Mouse (Mus musculus) adrenal gland, postnatal 4 days (tissue): Measurements from ENCODE around the gene Mfsd12. TPM values are rescaled to one million over a fixed set of nuclear protein-coding genes. Genes with fewer than 3 reads are reported as not detected.

Experiments used
- DNase-seq, 2 experiments: peaks; one replicate each; pipeline ENCODE4 v3.0.0; 2021 to 2022; ENCODE audit warnings: low spot score in 2 of 2, mixed read lengths in 2 of 2
- total RNA-seq, 2 experiments: library from RNA; stranded (reverse); gene quantifications; 2 replicates each; pipeline ENCODE4 v1.2.3; 2021

The Mfsd12 gene
- total RNA-seq, 2 experiments from 2014 or later = 21.2 to 22.0 TPM

- no peak for DNase-seq
These were observed 21.9 kb downstream of the Mfsd12 start for GRCm38 (mm10) chr10:81379183-81379553.

- no peak for DNase-seq
These were observed 22.6 kb downstream of the Mfsd12 start for GRCm38 (mm10) chr10:81379809-81380378.

- DNase-seq = no peak
These were observed 24.7 kb downstream of the Mfsd12 start for GRCm38 (mm10) chr10:81382039-81382438.

GRCm38 (mm10) chr10:81383802-81384604, 26.7 kb downstream of the Mfsd12 start, which contains the start of the genes Dohh and Gm48551:
TSS of gene Dohh (plus strand) at chr10:81384428.
TSS of gene Gm48551 (plus strand) at chr10:81384466.
- peak; percentile 93 to 99 for DNase-seq

- DNase-seq = no peak
These were observed 27.3 kb downstream of the Mfsd12 start for GRCm38 (mm10) chr10:81384605-81384982.

- DNase-seq = no peak
These were observed 28.5 kb downstream of the Mfsd12 start for GRCm38 (mm10) chr10:81385603-81386306.

GRCm38 (mm10) chr10:81387716-81388115, 30.4 kb downstream of the Mfsd12 start:
- no peak for DNase-seq

GRCm38 (mm10) chr10:81388505-81389055, 31.3 kb downstream of the Mfsd12 start, which contains the start of gene Gm48552:
TSS of gene Gm48552 (plus strand) at chr10:81389005.
- no peak for DNase-seq

- no peak for DNase-seq
These were observed 32.1 kb downstream of the Mfsd12 start for GRCm38 (mm10) chr10:81389373-81389772.

- DNase-seq = peak; percentile 55 to 66
These were observed 32.7 kb downstream of the Mfsd12 start for GRCm38 (mm10) chr10:81389801-81390677.

- no peak for DNase-seq
These were observed 33.3 kb downstream of the Mfsd12 start for GRCm38 (mm10) chr10:81390678-81390965.

- no peak for DNase-seq
These were observed 35.0 kb downstream of the Mfsd12 start for GRCm38 (mm10) chr10:81392270-81392669.

GRCm38 (mm10) chr10:81392781-81393185, 35.5 kb downstream of the Mfsd12 start, which contains the start of gene Smim24:
TSS of gene Smim24 (plus strand) at chr10:81393051.
- DNase-seq = no peak

- no peak for DNase-seq
These were observed 36.3 kb downstream of the Mfsd12 start for GRCm38 (mm10) chr10:81393456-81394063.

GRCm38 (mm10) chr10:81395127-81395526, 37.8 kb downstream of the Mfsd12 start:
- no peak for DNase-seq

GRCm38 (mm10) chr10:81395865-81396264, 38.6 kb downstream of the Mfsd12 start:
- no peak for DNase-seq

GRCm38 (mm10) chr10:81396749-81397148, 39.5 kb downstream of the Mfsd12 start:
- DNase-seq = no peak

- DNase-seq = no peak
These were observed 42.0 kb downstream of the Mfsd12 start for GRCm38 (mm10) chr10:81399296-81399695.

- DNase-seq = no peak
These were observed 42.6 kb downstream of the Mfsd12 start for GRCm38 (mm10) chr10:81399798-81400308.
